Mouse (Mus musculus) MEL (cell line): ENCODE measurements at regions not wholly inside any gene's neighbourhood (a gene's known extent, or its start where the extent isn't known, plus 50 kb on each side); places are given as distances from the start of the nearest gene placed in this dataset.

Experiments
- CTCF ChIP-seq, 3 experiments: IDR thresholded peaks in 2 of 3; conservative IDR thresholded peaks in 1 of 3; 2 replicates each; pipeline ENCODE4 v1.5.1; 2011 to 2012; ENCODE audit warnings: low read length in 3 of 3, low read depth in 2 of 3, mild to moderate bottlenecking in 2 of 3, improper control_type of control experiment in 1 of 3, inconsistent platforms in 1 of 3, mixed read lengths in 1 of 3, moderate library complexity in 1 of 3; ENCODE audit not compliant: control insufficient read depth in 1 of 3, insufficient read depth in 1 of 3, poor library complexity in 1 of 3, severe bottlenecking in 1 of 3
- GABPA ChIP-seq: IDR thresholded peaks from 2 replicates; pipeline ENCODE4 v1.6.1; 2012; ENCODE audit warnings: low read depth, mild to moderate bottlenecking, inconsistent platforms, low read length, improper control_type of control experiment, moderate library complexity
- HCFC1 ChIP-seq: IDR thresholded peaks from 2 replicates; pipeline ENCODE4 v1.6.1; 2012; ENCODE audit warnings: low read depth, mild to moderate bottlenecking, inconsistent platforms, low read length, improper control_type of control experiment, moderate library complexity
- KAT2A ChIP-seq: conservative IDR thresholded peaks from 2 replicates; pipeline ENCODE4 v1.6.1; 2012; ENCODE audit warnings: low read depth, low read length, improper control_type of control experiment, inconsistent platforms
- MAFK ChIP-seq: IDR thresholded peaks from 2 replicates; pipeline ENCODE4 v1.6.1; 2011; ENCODE audit warnings: low read depth, mild to moderate bottlenecking, low read length, improper control_type of control experiment, borderline replicate concordance
- MAZ ChIP-seq: IDR thresholded peaks from 2 replicates; pipeline ENCODE4 v1.6.1; 2012; ENCODE audit warnings: low read depth, mild to moderate bottlenecking, inconsistent platforms, low read length, improper control_type of control experiment
- POLR2A ChIP-seq, 2 experiments: IDR thresholded peaks; 2 replicates each; pipeline ENCODE4 v1.6.1; 2011 to 2012; ENCODE audit warnings: low read length in 2 of 2, mild to moderate bottlenecking in 2 of 2, control low read depth in 1 of 2, improper control_type of control experiment in 1 of 2, low read depth in 1 of 2, moderate library complexity in 1 of 2; ENCODE audit not compliant: control insufficient read depth in 1 of 2, insufficient read depth in 1 of 2, poor library complexity in 1 of 2
- RAD21 ChIP-seq: IDR thresholded peaks from 2 replicates; pipeline ENCODE4 v1.6.1; 2011; ENCODE audit warnings: mild to moderate bottlenecking, low read depth, low read length, improper control_type of control experiment

DNA sequence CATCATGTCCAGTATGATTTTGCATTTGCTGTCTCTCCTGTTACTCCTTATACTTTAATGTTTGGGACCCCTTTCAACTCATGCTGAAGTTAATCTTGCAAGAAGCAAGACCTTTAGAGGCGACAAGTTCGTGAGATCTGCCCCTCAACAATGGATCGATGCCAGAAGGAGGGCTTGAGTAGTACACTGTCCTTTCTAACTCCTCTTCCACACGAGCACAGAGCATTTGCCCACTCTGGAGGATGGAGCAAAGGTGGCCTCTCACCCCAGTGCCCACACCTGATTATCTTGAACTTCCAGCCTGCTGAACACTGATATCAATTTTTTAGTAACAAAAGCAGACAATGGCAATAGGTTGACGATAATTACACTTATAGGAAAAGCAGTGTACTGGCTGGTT is 448.1 kb downstream of the Adgrl2 start:
- TF ChIP-seq MAFK (no peak), MAZ (no peak), CTCF (IDR thresholded peaks at IDR 0.05 in 2 of 3, conservative IDR thresholded peaks at IDR 0.05 in 1 of 3; ENCODE audit: control insufficient read depth in 1 of 3, insufficient read depth in 1 of 3, low read depth in 2 of 3, low read length in 3 of 3, poor library complexity in 1 of 3, severe bottlenecking in 1 of 3) (no peak), HCFC1 (no peak), GABPA (no peak), POLR2A (IDR thresholded peaks at IDR 0.05; ENCODE audit: control insufficient read depth in 1 of 2, insufficient read depth in 1 of 2, low read depth in 1 of 2, low read length in 2 of 2, poor library complexity in 1 of 2) (no peak), KAT2A (no peak), RAD21 (no peak)
